Mouse (Mus musculus) C2C12 (cell line): ENCODE results near the gene Samm50. TPM values are rescaled to one million over a fixed set of nuclear protein-coding genes. Genes with fewer than 3 reads are reported as not detected.

ENCODE experiments used
- H3K27me3 ChIP-seq: one replicate; pipeline ENCODE4 v1.6.1; 2011; ENCODE audit not compliant: control insufficient read depth, insufficient read depth, insufficient read length
- H3K36me3 ChIP-seq: one replicate; pipeline ENCODE4 v1.6.1; 2011; ENCODE audit not compliant: control insufficient read depth, insufficient read depth
- H3K4me3 ChIP-seq: one replicate; pipeline ENCODE4 v1.5.1; 2011; ENCODE audit warnings: mild to moderate bottlenecking, control low read depth; ENCODE audit not compliant: poor library complexity, insufficient read depth, severe bottlenecking
- H3K79me2 ChIP-seq: one replicate; pipeline ENCODE4 v1.6.1; 2011; ENCODE audit not compliant: control insufficient read depth, insufficient read depth
- H3K79me3 ChIP-seq: one replicate; pipeline ENCODE4 v1.6.1; 2011; ENCODE audit warnings: low read depth, control low read depth
- H3ac ChIP-seq: one replicate; pipeline ENCODE3; 2011; ENCODE audit warnings: low read depth; ENCODE audit not compliant: control insufficient read depth, insufficient read length
- CEBPB ChIP-seq: IDR thresholded peaks from one replicate; pipeline ENCODE4 v1.6.1; 2011; ENCODE audit warnings: low read depth, mild to moderate bottlenecking, control low read depth, moderate library complexity
- CTCF ChIP-seq: IDR thresholded peaks from one replicate; pipeline ENCODE4 v1.5.1; 2011; ENCODE audit not compliant: control insufficient read depth, insufficient read depth, insufficient read length
- FOSL1 ChIP-seq: IDR thresholded peaks from one replicate; pipeline ENCODE4 v1.8.0; 2011; ENCODE audit warnings: mild to moderate bottlenecking, low read length; ENCODE audit not compliant: poor library complexity, insufficient read depth, severe bottlenecking
- MAX ChIP-seq: IDR thresholded peaks from one replicate; pipeline ENCODE4 v1.6.1; 2011; ENCODE audit warnings: mild to moderate bottlenecking, control low read depth
- MYOD1 ChIP-seq: IDR thresholded peaks from one replicate; pipeline ENCODE4 v1.6.1; 2011; ENCODE audit warnings: low read depth; ENCODE audit not compliant: control insufficient read depth, insufficient read length
- MYOG ChIP-seq: IDR thresholded peaks from one replicate; pipeline ENCODE4 v1.6.1; 2011; ENCODE audit not compliant: control insufficient read depth, insufficient read length; ENCODE audit errors: extremely low read depth
- USF1 ChIP-seq: IDR thresholded peaks from one replicate; pipeline ENCODE4 v1.6.1; 2011; ENCODE audit warnings: low read depth, mild to moderate bottlenecking, control low read depth, moderate library complexity
- polyA plus RNA-seq: library from polyadenylated mRNA; unstranded; fragments of >200 nt; fragmentation: generic; extraction: Trizol; gene quantifications from one replicate; pipeline ENCODE4 v1.2.1, GENCODE M21; 2012; ENCODE audit warnings: missing spikeins

Samm50 gene
- polyA plus RNA-seq, 1 experiment: 123 TPM

DNA sequence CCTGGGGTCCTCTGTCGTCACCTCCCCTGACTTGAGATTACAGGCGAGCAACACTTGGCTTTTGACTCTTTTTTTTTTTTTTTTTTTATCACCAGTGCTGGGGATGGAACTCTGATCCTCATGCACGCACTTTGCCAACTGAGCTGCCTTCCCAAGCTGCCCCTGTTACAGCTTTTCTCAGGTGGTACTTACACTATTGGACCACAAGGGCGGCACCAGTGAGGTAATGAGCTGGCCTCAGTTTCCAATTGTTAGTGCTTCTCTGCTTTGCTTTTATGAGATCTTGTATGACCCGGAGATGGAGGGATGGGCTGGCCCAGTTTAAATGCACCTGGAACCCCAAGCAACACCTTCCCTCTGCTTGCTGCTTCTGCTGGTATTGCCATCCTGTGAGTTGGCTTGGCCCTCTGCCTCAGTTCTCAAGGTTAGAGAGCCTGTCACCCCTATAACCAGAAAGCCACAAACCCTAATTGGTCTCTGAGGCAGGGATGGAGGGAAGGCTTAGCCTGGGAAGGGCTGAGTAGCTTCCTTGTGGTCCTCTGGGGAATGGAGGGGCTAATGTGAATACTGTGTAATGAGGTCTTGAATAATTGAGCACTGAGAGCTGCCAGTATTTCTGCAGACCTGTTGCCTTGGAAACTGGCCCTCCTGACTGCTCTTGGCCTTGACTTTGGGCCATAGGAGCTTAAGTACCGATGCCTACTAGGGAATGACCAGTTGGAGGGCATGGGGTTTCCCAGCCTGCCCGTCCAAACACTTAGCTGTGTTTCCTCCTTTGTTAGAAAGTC is 42.9 kb downstream of the Samm50 start:
- Histone ChIP-seq H3ac (peak overlapping the region; percentile 51), H3K36me3 (peaks cover 45% of the 10 kb centered on the region), H3K79me3 (peaks cover 67% of the 10 kb centered on the region), H3K27me3 (no peaks in the 10 kb centered on the region), H3K4me3 (no peak overlapping the region), H3K79me2 (peaks cover 79% of the 10 kb centered on the region)
- TF ChIP-seq MYOD1 (no peak), MYOG (no peak), USF1 (no peak), CTCF (no peak), MAX (no peak), FOSL1 (no peak), CEBPB (no peak)

DNA sequence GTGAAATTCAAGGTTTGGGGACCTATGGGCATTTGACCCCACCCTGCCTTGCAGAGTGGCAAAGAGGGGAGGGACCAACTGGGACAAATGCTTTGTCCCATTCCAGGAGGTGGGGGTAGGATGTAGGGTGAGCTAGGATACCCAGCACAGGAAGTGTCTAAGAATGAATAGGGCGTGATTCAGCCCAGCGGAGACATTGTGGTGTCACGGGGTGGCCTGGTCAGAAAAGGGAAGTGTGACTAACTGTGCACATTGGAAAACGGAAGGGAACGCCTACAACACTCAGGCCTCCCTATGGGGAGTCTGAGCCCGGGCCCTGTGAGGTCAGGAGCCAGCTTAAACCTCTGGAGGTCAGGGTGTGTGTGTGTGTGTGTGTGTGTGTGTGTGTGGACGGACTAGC is 43.6 kb downstream of the Samm50 start:
- Histone ChIP-seq H3K36me3 (peaks cover 49% of the 10 kb centered on the region), H3ac (no peak overlapping the region), H3K79me2 (peaks cover 85% of the 10 kb centered on the region), H3K27me3 (no peaks in the 10 kb centered on the region), H3K79me3 (peaks cover 73% of the 10 kb centered on the region), H3K4me3 (no peak overlapping the region)
- TF ChIP-seq USF1 (peak; percentile 86), MYOD1 (peak; percentile 60), FOSL1 (peak; percentile 82), CTCF (no peak), CEBPB (no peak), MAX (peak; percentile 89), MYOG (no peak)

DNA sequence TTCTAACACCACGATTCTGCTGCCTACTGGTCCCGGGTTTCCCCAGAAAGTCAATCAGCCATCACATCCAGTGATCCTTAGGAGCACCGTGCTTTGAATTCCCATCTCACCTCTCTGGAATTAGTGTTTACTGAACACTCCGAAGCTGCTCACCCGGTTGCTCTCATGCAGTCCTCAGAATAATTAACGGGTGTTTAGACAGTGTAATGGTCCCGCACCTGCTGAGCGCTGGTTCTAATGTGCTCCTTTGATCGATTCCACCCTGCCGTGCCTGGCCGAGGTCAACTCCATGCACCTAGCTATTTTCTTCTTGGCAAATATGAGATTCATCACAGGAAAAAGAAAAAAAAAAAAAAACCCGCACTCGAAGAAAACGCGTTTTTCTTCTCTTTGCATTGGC is 46.5 kb downstream of the Samm50 start:
- Histone ChIP-seq H3K79me3 (peaks cover 84% of the 10 kb centered on the region), H3K79me2 (peaks cover 91% of the 10 kb centered on the region), H3K27me3 (no peaks in the 10 kb centered on the region), H3ac (no peak overlapping the region), H3K4me3 (no peak overlapping the region), H3K36me3 (peaks cover 73% of the 10 kb centered on the region)
- TF ChIP-seq USF1: no peak
- TF ChIP-seq MAX: no peak
- TF ChIP-seq CTCF: no peak
- TF ChIP-seq FOSL1: no peak
- TF ChIP-seq MYOD1: no peak
- TF ChIP-seq CEBPB: no peak
- no peak for TF ChIP-seq MYOG

DNA sequence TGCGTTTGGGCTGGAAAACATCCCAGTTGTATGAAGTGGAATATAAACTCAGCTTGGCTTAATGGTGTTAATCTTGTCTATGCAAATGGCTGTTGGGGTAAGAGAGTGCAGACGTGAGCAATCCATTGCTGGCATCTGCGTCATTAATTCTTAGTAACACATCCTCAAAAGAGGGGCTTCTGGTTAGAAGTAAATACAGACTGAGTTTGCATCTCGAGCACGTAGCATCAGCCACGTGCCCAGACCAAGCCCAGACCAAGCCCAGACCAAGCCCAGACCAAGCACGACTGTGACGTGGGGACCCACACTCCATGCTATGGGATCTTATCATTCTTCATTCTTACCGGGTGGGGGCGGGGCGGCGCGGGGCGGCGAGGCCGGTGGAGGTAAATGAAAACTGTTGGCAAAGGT is 47.0 kb downstream of the Samm50 start:
- Histone ChIP-seq H3ac (no peak overlapping the region), H3K4me3 (no peak overlapping the region), H3K79me2 (peaks cover 91% of the 10 kb centered on the region), H3K79me3 (peaks cover 84% of the 10 kb centered on the region), H3K36me3 (peaks cover 73% of the 10 kb centered on the region), H3K27me3 (no peaks in the 10 kb centered on the region)
- no peak for TF ChIP-seq FOSL1
- no peak for TF ChIP-seq MYOD1
- TF ChIP-seq MYOG: no peak
- TF ChIP-seq CTCF: no peak
- no peak for TF ChIP-seq USF1
- no peak for TF ChIP-seq CEBPB
- no peak for TF ChIP-seq MAX

DNA sequence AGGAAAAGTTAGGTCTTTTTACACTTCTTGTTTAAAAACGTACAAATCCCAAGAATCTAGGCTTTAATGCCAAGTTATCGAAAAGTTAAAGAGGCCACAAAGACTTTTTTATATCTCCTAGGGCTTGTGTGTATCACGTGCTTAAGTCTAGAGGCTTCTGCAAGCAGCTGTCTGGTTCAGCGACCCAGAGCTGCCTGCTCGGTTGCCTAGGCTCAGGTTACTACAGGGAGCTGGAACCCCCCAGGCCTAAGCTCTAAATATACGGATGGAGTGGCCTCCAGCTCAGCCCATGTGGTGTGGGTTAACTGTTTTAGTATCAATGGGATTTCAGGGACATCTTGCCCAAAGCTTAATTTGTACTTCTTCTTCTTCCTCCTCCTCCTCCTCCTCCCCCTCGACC is 49.5 kb downstream of the Samm50 start:
- H3K27me3 ChIP-seq: no peaks in the 10 kb centered on the region
- no peak overlapping the region for H3K4me3 ChIP-seq
- H3K36me3 ChIP-seq: peaks cover 76% of the 10 kb centered on the region
- H3K79me3 ChIP-seq: peaks cover 98% of the 10 kb centered on the region
- no peak overlapping the region for H3ac ChIP-seq
- TF ChIP-seq CEBPB (no peak), CTCF (no peak), MYOD1 (no peak), MYOG (no peak), USF1 (no peak), FOSL1 (no peak), MAX (no peak)
- peaks cover 100% of the 10 kb centered on the region for H3K79me2 ChIP-seq
